Mouse (Mus musculus) embryonic facial prominence, embryonic 14.5 days (tissue): Measurements from ENCODE around the gene Cphx2. TPM values are rescaled to one million over a fixed set of nuclear protein-coding genes. Genes with fewer than 3 reads are reported as not detected.

Source experiments
- polyA plus RNA-seq: library from polyadenylated mRNA; unstranded; fragments of >200 nt; fragmentation: Nextera tagmentation; extraction: Ambion mirVana; gene quantifications from 2 replicates; pipeline ENCODE4 v1.2.1, GENCODE M21; 2014

Cphx2 gene
- polyA plus RNA-seq, 1 experiment from 2014 or later, result not detected

Other genes starting within 250 kb of the Cphx2 start
- gene Anxa11, start 239.4 kb upstream of the Cphx2 start, polyA plus RNA-seq, result 27.6 and 30.2 TPM in 2 replicates
- 0.62 TPM in 1 of 2 replicates, not detected in the other for gene Plac9a, start 178.4 kb upstream of the Cphx2 start, polyA plus RNA-seq
- 2.6 and 5.5 TPM in 2 replicates for gene Tmem254a, start 153.8 kb upstream of the Cphx2 start, polyA plus RNA-seq
- not detected in 2 replicates for gene Cphx1, start 143.2 kb upstream of the Cphx2 start, polyA plus RNA-seq
- 1.1 and 1.6 TPM in 2 replicates for gene Duxbl1, start 102.9 kb upstream of the Cphx2 start, polyA plus RNA-seq
- gene Gm9780, start 38.8 kb upstream of the Cphx2 start, polyA plus RNA-seq, result 38.6 and 48.4 TPM in 2 replicates
- gene Tmem254c, start 14.2 kb upstream of the Cphx2 start, polyA plus RNA-seq, result 29.2 and 41.3 TPM in 2 replicates
- gene Cphx3, start 781 bp downstream of the Cphx2 start, polyA plus RNA-seq, result not detected in 2 replicates
- gene Duxbl2, start 36.8 kb downstream of the Cphx2 start, polyA plus RNA-seq, result 0.17 TPM in 1 of 2 replicates, not detected in the other
- 36.4 and 47.6 TPM in 2 replicates for gene Plac9b, start 101.0 kb downstream of the Cphx2 start, polyA plus RNA-seq
- 29.8 and 31.2 TPM in 2 replicates for gene Tmem254b, start 125.5 kb downstream of the Cphx2 start, polyA plus RNA-seq
- gene Duxbl3, start 176.4 kb downstream of the Cphx2 start, polyA plus RNA-seq, result 1.8 and 3.1 TPM in 2 replicates